Mouse (Mus musculus): ENCODE measurements at regions not wholly inside any gene's neighbourhood (a gene's known extent, or its start where the extent isn't known, plus 50 kb on each side); places are given as distances from the start of the nearest gene placed in this dataset.
"Not testable (repeated sequence)": the region's sequence is repeated elsewhere in the genome, so short reads cannot be mapped to it uniquely, and the experiment has no call there.

DNA sequence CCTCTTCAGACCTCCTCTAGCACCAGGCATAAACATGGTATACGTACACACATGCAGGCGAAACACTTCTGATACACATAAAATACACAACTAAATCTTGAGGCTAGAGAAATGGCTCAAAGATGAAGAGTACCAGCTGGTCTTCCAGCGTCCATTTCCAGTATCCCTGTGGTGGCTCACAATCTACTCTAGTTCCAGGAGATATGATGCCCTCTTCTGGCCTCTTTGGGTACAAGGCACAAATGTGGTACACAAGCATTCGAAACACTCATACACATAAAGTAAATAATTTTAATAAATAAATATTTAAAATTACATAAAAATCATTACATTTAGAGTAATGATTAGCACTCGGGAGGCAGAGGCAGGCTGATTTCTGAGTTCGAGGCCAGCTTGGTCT, 50.7 kb upstream of the Rabgap1l start:
- WGBS, result 89% methylated on average over 6 of the region's 6 CpGs
- Histone ChIP-seq H3K27ac (ENCODE audit: low read depth, low read length) (no peak overlapping the region), H3K9ac (ENCODE audit: low read depth, low read length) (no peak overlapping the region), H3K4me1 (ENCODE audit: control insufficient read depth, insufficient read depth, low read depth, low read length) (no peaks in the 10 kb centered on the region), H3K4me3 (ENCODE audit: low read length) (no peak overlapping the region), H3K9me3 (ENCODE audit: control insufficient read depth, low read length) (no peaks in the 10 kb centered on the region; the same call in 1 of the 2 replicates), H3K36me3 (ENCODE audit: control insufficient read depth, insufficient read depth, low read length) (no peaks in the 10 kb centered on the region), H3K4me2 (ENCODE audit: low read length) (no peak overlapping the region), H3K27me3 (replicated peaks; ENCODE audit: control insufficient read depth, insufficient read depth, low read length) (no peaks in the 10 kb centered on the region)
- ATAC-seq, result no peak

- H3K4me1 ChIP-seq (ENCODE audit: control insufficient read depth, insufficient read depth, low read depth, low read length); H3K9ac ChIP-seq (ENCODE audit: low read depth, low read length); H3K27ac ChIP-seq (ENCODE audit: low read depth, low read length); H3K9me3 ChIP-seq (ENCODE audit: control insufficient read depth, low read length); H3K4me2 ChIP-seq (ENCODE audit: low read length); H3K36me3 ChIP-seq (ENCODE audit: control insufficient read depth, insufficient read depth, low read length); H3K4me3 ChIP-seq (ENCODE audit: low read length); H3K27me3 ChIP-seq (replicated peaks; ENCODE audit: control insufficient read depth, insufficient read depth, low read length); ATAC-seq: not testable (repeated sequence)
- 97% methylated on average over 4 of the region's 4 CpGs for WGBS
These were observed 51.7 kb upstream of the Rabgap1l start for GRCm38 (mm10) chr1:160844709-160845108.

- H3K36me3 ChIP-seq (ENCODE audit: control insufficient read depth, insufficient read depth, low read length), result no peaks in the 10 kb centered on the region
- WGBS, result 68% methylated on average over 1 of the region's 1 CpGs
- no peaks in the 10 kb centered on the region for H3K27me3 ChIP-seq (replicated peaks; ENCODE audit: control insufficient read depth, insufficient read depth, low read length)
- H3K27ac ChIP-seq (ENCODE audit: low read depth, low read length), result no peak overlapping the region
- no peak for ATAC-seq
- H3K9me3 ChIP-seq (ENCODE audit: control insufficient read depth, low read length), result no peaks in the 10 kb centered on the region
- H3K4me2 ChIP-seq (ENCODE audit: low read length), result no peak overlapping the region
- H3K4me1 ChIP-seq (ENCODE audit: control insufficient read depth, insufficient read depth, low read depth, low read length), result no peaks in the 10 kb centered on the region
- H3K4me3 ChIP-seq (ENCODE audit: low read length), result no peak overlapping the region
- H3K9ac ChIP-seq (ENCODE audit: low read depth, low read length), result no peak overlapping the region
These were observed 55.5 kb upstream of the Rc3h1 start for GRCm38 (mm10) chr1:160850674-160851073.

DNA sequence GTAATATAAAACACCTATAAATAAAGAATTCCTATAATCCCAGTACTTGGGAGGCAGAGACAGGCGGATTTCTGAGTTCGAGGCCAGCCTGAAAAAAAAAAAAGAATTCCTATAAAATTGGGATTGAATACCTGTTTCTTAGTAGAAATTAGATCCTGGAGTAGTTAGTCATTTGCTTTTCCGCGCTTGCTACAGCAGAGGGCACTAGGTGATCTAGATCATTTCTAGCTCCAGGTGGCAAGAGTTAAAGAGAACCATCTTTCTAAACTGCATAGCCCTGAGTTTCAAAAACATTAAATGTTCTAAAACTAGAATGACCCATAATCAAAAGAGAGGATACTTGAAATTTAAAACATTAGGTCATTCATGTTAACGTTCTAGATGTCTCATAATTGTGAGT, 51.8 kb upstream of the Rc3h1 start:
- Histone ChIP-seq H3K27ac (ENCODE audit: low read depth, low read length) (no peak overlapping the region), H3K27me3 (replicated peaks; ENCODE audit: control insufficient read depth, insufficient read depth, low read length) (no peaks in the 10 kb centered on the region), H3K9me3 (ENCODE audit: control insufficient read depth, low read length) (no peaks in the 10 kb centered on the region), H3K4me3 (ENCODE audit: low read length) (no peak overlapping the region), H3K36me3 (ENCODE audit: control insufficient read depth, insufficient read depth, low read length) (no peaks in the 10 kb centered on the region), H3K4me2 (ENCODE audit: low read length) (no peak overlapping the region), H3K4me1 (ENCODE audit: control insufficient read depth, insufficient read depth, low read depth, low read length) (no peaks in the 10 kb centered on the region), H3K9ac (ENCODE audit: low read depth, low read length) (no peak overlapping the region)
- no peak for ATAC-seq
- 86% methylated on average over 5 of the region's 5 CpGs for WGBS

DNA sequence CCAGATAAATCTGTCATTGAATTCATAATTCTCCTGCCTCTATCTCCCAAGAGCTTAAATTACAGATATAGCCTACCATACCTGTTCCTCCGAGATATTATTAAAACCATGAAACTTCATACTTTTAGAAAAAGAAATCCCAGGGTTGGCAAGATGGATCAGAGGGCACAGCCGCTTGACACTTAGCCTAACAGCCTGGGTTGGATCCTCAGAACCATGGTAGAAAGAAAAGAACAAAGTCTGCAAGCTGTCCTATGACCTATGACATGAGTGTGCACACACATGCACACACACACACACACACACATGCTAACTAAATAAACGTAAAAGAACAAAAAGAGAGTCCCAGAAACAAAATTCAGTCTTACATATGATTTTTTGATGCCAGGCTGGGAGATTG, 50.8 kb upstream of the Rc3h1 start:
- no peaks in the 10 kb centered on the region for H3K4me1 ChIP-seq (ENCODE audit: control insufficient read depth, insufficient read depth, low read depth, low read length)
- H3K27me3 ChIP-seq (replicated peaks; ENCODE audit: control insufficient read depth, insufficient read depth, low read length), result no peaks in the 10 kb centered on the region
- WGBS, result 94% methylated on average over 3 of the region's 3 CpGs
- H3K36me3 ChIP-seq (ENCODE audit: control insufficient read depth, insufficient read depth, low read length), result no peaks in the 10 kb centered on the region
- H3K9ac ChIP-seq (ENCODE audit: low read depth, low read length), result no peak overlapping the region
- H3K4me3 ChIP-seq (ENCODE audit: low read length), result no peak overlapping the region
- no peak for ATAC-seq
- H3K9me3 ChIP-seq (ENCODE audit: control insufficient read depth, low read length), result no peaks in the 10 kb centered on the region
- H3K4me2 ChIP-seq (ENCODE audit: low read length), result no peak overlapping the region
- no peak overlapping the region for H3K27ac ChIP-seq (ENCODE audit: low read depth, low read length)

DNA sequence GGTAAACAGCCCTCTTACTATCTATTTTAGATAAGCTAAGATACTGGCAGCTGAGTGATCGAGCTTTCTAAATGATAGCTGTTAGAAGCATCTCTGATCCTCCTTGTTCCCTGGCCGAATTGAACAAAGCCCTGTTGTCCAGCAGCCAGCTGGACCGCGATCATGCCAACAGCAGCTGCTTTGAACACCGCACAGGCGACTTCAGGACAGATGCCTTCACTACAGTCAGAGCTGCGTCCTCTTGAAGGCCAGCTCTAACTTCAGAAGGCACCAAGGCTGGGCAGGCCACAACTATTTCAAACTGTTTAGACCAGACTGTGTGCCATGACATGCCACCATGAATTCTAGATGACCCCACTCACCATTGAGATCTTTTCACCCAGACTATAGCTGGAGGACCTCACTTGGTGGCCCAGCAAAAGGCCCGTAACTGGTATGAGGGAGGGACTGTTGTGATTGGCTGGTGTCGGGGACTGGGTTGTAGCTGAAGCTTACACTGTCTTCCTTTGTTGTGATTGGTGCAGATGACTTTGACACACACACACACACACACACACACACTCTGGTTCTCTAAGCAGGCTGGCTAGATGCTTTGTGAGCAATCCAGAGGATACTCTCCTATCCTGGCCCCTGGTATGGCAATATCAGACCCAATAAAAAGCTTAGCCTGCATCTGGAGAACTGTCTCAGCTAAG, 50.1 kb upstream of the Rc3h1 start:
- Histone ChIP-seq H3K27ac (ENCODE audit: low read depth, low read length) (no peak overlapping the region), H3K9ac (ENCODE audit: low read depth, low read length) (no peak overlapping the region), H3K4me2 (ENCODE audit: low read length) (no peak overlapping the region), H3K36me3 (ENCODE audit: control insufficient read depth, insufficient read depth, low read length) (no peaks in the 10 kb centered on the region), H3K4me3 (ENCODE audit: low read length) (no peak overlapping the region), H3K9me3 (ENCODE audit: control insufficient read depth, low read length) (no peaks in the 10 kb centered on the region), H3K4me1 (ENCODE audit: control insufficient read depth, insufficient read depth, low read depth, low read length) (no peaks in the 10 kb centered on the region), H3K27me3 (replicated peaks; ENCODE audit: control insufficient read depth, insufficient read depth, low read length) (no peaks in the 10 kb centered on the region)
- 0 out of 2 replicates have a peak, but pooled peaks have one; percentile 34 for ATAC-seq
- 71% methylated on average over 9 of the region's 9 CpGs for WGBS

Measured in hindbrain, embryonic 16.5 days (tissue).